Mouse (Mus musculus): ENCODE results near the gene Gng13. TPM values are rescaled to one million over a fixed set of nuclear protein-coding genes. Genes with fewer than 3 reads are reported as not detected.
A peak's percentile ranks its signal among the peaks of the same experiment; 100 is the strongest.

Gene Gng13
- polyA plus RNA-seq, 1 experiment from 2014 or later = 3.4 TPM

GRCm38 (mm10) chr17:25756378-25757242 is 39.6 kb downstream of the Gng13 start:
- peaks cover 17% of the 10 kb centered on the region for H3K4me1 ChIP-seq
- ATAC-seq (ENCODE audit: extremely low read depth, insufficient number of reproducible peaks, low FRiP score, low TSS enrichment) = no peak
- H3K4me3 ChIP-seq = no peak overlapping the region
- H3K27ac ChIP-seq (replicated peaks) = peak overlapping the region; percentile 51
- WGBS = 57% methylated on average over 9 of the region's 9 CpGs
- H3K9ac ChIP-seq = no peak overlapping the region
- H3K9me3 ChIP-seq = no peaks in the 10 kb centered on the region
- peaks cover 28% of the 10 kb centered on the region; the same call in 1 of the 2 replicates for H3K27me3 ChIP-seq (replicated peaks)
- H3K36me3 ChIP-seq = no peaks in the 10 kb centered on the region
- H3K4me2 ChIP-seq = no peak overlapping the region

GRCm38 (mm10) chr17:25757691-25758090 is 40.7 kb downstream of the Gng13 start:
- H3K27ac ChIP-seq (replicated peaks) = peak overlapping the region; percentile 32; the same call in 1 of the 2 replicates
- H3K9me3 ChIP-seq = no peaks in the 10 kb centered on the region
- no peaks in the 10 kb centered on the region for H3K36me3 ChIP-seq
- no peak for ATAC-seq (ENCODE audit: extremely low read depth, insufficient number of reproducible peaks, low FRiP score, low TSS enrichment)
- 56% methylated on average over 3 of the region's 3 CpGs for WGBS
- peaks cover 28% of the 10 kb centered on the region; the same call in 1 of the 2 replicates for H3K27me3 ChIP-seq (replicated peaks)
- H3K9ac ChIP-seq = no peak overlapping the region
- peaks cover 15% of the 10 kb centered on the region for H3K4me1 ChIP-seq
- no peak overlapping the region for H3K4me2 ChIP-seq
- no peak overlapping the region for H3K4me3 ChIP-seq

- H3K4me3 ChIP-seq = no peak overlapping the region
- H3K27me3 ChIP-seq (replicated peaks) = peaks cover 24% of the 10 kb centered on the region; the same call in 1 of the 2 replicates
- H3K9ac ChIP-seq = no peak overlapping the region
- H3K4me2 ChIP-seq = no peak overlapping the region
- 64% methylated on average over 8 of the region's 8 CpGs for WGBS
- H3K36me3 ChIP-seq = no peaks in the 10 kb centered on the region
- no peak overlapping the region for H3K27ac ChIP-seq (replicated peaks)
- no peak for ATAC-seq (ENCODE audit: extremely low read depth, insufficient number of reproducible peaks, low FRiP score, low TSS enrichment)
- no peaks in the 10 kb centered on the region for H3K9me3 ChIP-seq
- H3K4me1 ChIP-seq = peaks cover 15% of the 10 kb centered on the region
Measured at GRCm38 (mm10) chr17:25760148-25760547, 43.2 kb downstream of the Gng13 start.

- WGBS = 24% methylated on average over 4 of the region's 4 CpGs
- Histone ChIP-seq H3K4me2 (no peak overlapping the region), H3K27me3 (replicated peaks) (peaks cover 29% of the 10 kb centered on the region; the same call in 1 of the 2 replicates), H3K36me3 (no peaks in the 10 kb centered on the region), H3K9ac (no peak overlapping the region; the same call in 1 of the 2 replicates), H3K9me3 (no peaks in the 10 kb centered on the region), H3K4me1 (0 out of 2 replicates have a peak, but pooled peaks cover 2% of the 10 kb centered on the region), H3K4me3 (no peak overlapping the region), H3K27ac (replicated peaks) (no peak overlapping the region)
- ATAC-seq (ENCODE audit: extremely low read depth, insufficient number of reproducible peaks, low FRiP score, low TSS enrichment) = no peak
Measured at GRCm38 (mm10) chr17:25761561-25761970, 44.6 kb downstream of the Gng13 start.

- ATAC-seq (ENCODE audit: extremely low read depth, insufficient number of reproducible peaks, low FRiP score, low TSS enrichment) = no peak
- Histone ChIP-seq H3K27ac (replicated peaks) (no peak overlapping the region), H3K4me3 (no peak overlapping the region), H3K9ac (no peak overlapping the region), H3K4me2 (no peak overlapping the region), H3K9me3 (no peaks in the 10 kb centered on the region), H3K36me3 (no peaks in the 10 kb centered on the region), H3K4me1 (no peaks in the 10 kb centered on the region), H3K27me3 (replicated peaks) (peaks cover 36% of the 10 kb centered on the region)
- WGBS = 33% methylated on average over 3 of the region's 3 CpGs
Measured at GRCm38 (mm10) chr17:25762591-25762990, 45.6 kb downstream of the Gng13 start.

- no peak overlapping the region for H3K4me3 ChIP-seq
- H3K4me1 ChIP-seq = no peaks in the 10 kb centered on the region
- ATAC-seq (ENCODE audit: extremely low read depth, insufficient number of reproducible peaks, low FRiP score, low TSS enrichment) = no peak
- no peak overlapping the region for H3K27ac ChIP-seq (replicated peaks)
- H3K9me3 ChIP-seq = no peaks in the 10 kb centered on the region
- WGBS = 55% methylated on average over 5 of the region's 5 CpGs
- H3K27me3 ChIP-seq (replicated peaks) = peaks cover 39% of the 10 kb centered on the region
- no peak overlapping the region for H3K9ac ChIP-seq
- no peak overlapping the region for H3K4me2 ChIP-seq
- H3K36me3 ChIP-seq = no peaks in the 10 kb centered on the region
Measured at GRCm38 (mm10) chr17:25765886-25766285, 48.9 kb downstream of the Gng13 start.

Small RNA genes lying within 50 kb of the gene (microRNA-seq; reads per million reads assigned to microRNA genes)
- not detected for gene Gm25083

Other genes starting within 250 kb of the Gng13 start
- 0.28 and 0.33 TPM in 2 replicates for gene Sstr5, start 219.9 kb upstream of the Gng13 start, polyA plus RNA-seq (2015; fragmentation: Nextera tagmentation; extraction: Ambion mirVana)
- 0.53 and 1.5 TPM in 2 replicates for gene Sox8, start 146.5 kb upstream of the Gng13 start, polyA plus RNA-seq (2015; fragmentation: Nextera tagmentation; extraction: Ambion mirVana)
- gene Lmf1, start 138.1 kb upstream of the Gng13 start, polyA plus RNA-seq (2015; fragmentation: Nextera tagmentation; extraction: Ambion mirVana) = 30.2 and 35.7 TPM in 2 replicates
- 18.8 and 20.4 TPM in 2 replicates for gene Chtf18, start 10.2 kb downstream of the Gng13 start, polyA plus RNA-seq (2015; fragmentation: Nextera tagmentation; extraction: Ambion mirVana)
- gene Rpusd1, start 10.5 kb downstream of the Gng13 start, polyA plus RNA-seq (2015; fragmentation: Nextera tagmentation; extraction: Ambion mirVana) = 13.3 and 13.7 TPM in 2 replicates
- not detected in 2 replicates for gene Mslnl, start 18.9 kb downstream of the Gng13 start, polyA plus RNA-seq (2015; fragmentation: Nextera tagmentation; extraction: Ambion mirVana)
- 28.7 and 32.4 TPM in 2 replicates for gene Msln, start 37.2 kb downstream of the Gng13 start, polyA plus RNA-seq (2015; fragmentation: Nextera tagmentation; extraction: Ambion mirVana)
- gene Narfl, start 56.6 kb downstream of the Gng13 start, polyA plus RNA-seq (2015; fragmentation: Nextera tagmentation; extraction: Ambion mirVana) = 27.1 and 30.6 TPM in 2 replicates
- 50.2 and 51.3 TPM in 2 replicates for gene Haghl, start 68.5 kb downstream of the Gng13 start, polyA plus RNA-seq (2015; fragmentation: Nextera tagmentation; extraction: Ambion mirVana)
- 0.09 and 0.17 TPM in 2 replicates for gene Ccdc78, start 69.4 kb downstream of the Gng13 start, polyA plus RNA-seq (2015; fragmentation: Nextera tagmentation; extraction: Ambion mirVana)
- 62.2 and 69.9 TPM in 2 replicates for gene Fam173a, start 75.7 kb downstream of the Gng13 start, polyA plus RNA-seq (2015; fragmentation: Nextera tagmentation; extraction: Ambion mirVana)
- 0.84 TPM in 1 of 2 replicates, not detected in the other for gene AC134908.4, start 78.5 kb downstream of the Gng13 start, polyA plus RNA-seq (2015; fragmentation: Nextera tagmentation; extraction: Ambion mirVana)
- 28.1 and 28.9 TPM in 2 replicates for gene Metrn, start 80.0 kb downstream of the Gng13 start, polyA plus RNA-seq (2015; fragmentation: Nextera tagmentation; extraction: Ambion mirVana)
- 1.0 and 1.1 TPM in 2 replicates for gene Fbxl16, start 91.9 kb downstream of the Gng13 start, polyA plus RNA-seq (2015; fragmentation: Nextera tagmentation; extraction: Ambion mirVana)
- gene Wdr24, start 106.5 kb downstream of the Gng13 start, polyA plus RNA-seq (2015; fragmentation: Nextera tagmentation; extraction: Ambion mirVana) = 14.2 and 15.1 TPM in 2 replicates
- 36.7 and 37.4 TPM in 2 replicates for gene Jmjd8, start 111.7 kb downstream of the Gng13 start, polyA plus RNA-seq (2015; fragmentation: Nextera tagmentation; extraction: Ambion mirVana)
- gene Stub1, start 116.2 kb downstream of the Gng13 start, polyA plus RNA-seq (2015; fragmentation: Nextera tagmentation; extraction: Ambion mirVana) = 287 and 324 TPM in 2 replicates
- 0.45 and 0.98 TPM in 2 replicates for gene Rhbdl1, start 120.1 kb downstream of the Gng13 start, polyA plus RNA-seq (2015; fragmentation: Nextera tagmentation; extraction: Ambion mirVana)
- 2.3 and 2.4 TPM in 2 replicates for gene Gm20683, start 124.6 kb downstream of the Gng13 start, polyA plus RNA-seq (2015; fragmentation: Nextera tagmentation; extraction: Ambion mirVana)
- gene Rhot2, start 127.7 kb downstream of the Gng13 start, polyA plus RNA-seq (2015; fragmentation: Nextera tagmentation; extraction: Ambion mirVana) = 18.3 and 22.1 TPM in 2 replicates
- gene Wdr90, start 144.3 kb downstream of the Gng13 start, polyA plus RNA-seq (2015; fragmentation: Nextera tagmentation; extraction: Ambion mirVana) = 12.3 and 15.1 TPM in 2 replicates
- gene Mcrip2, start 151.6 kb downstream of the Gng13 start, polyA plus RNA-seq (2015; fragmentation: Nextera tagmentation; extraction: Ambion mirVana) = 159 and 173 TPM in 2 replicates
- 35.7 and 43.2 TPM in 2 replicates for gene Mettl26, start 157.9 kb downstream of the Gng13 start, polyA plus RNA-seq (2015; fragmentation: Nextera tagmentation; extraction: Ambion mirVana)
- gene Wfikkn1, start 163.7 kb downstream of the Gng13 start, polyA plus RNA-seq (2015; fragmentation: Nextera tagmentation; extraction: Ambion mirVana) = 0.23 and 0.38 TPM in 2 replicates
- gene Rab40c, start 202.6 kb downstream of the Gng13 start, polyA plus RNA-seq (2015; fragmentation: Nextera tagmentation; extraction: Ambion mirVana) = 16.1 and 16.4 TPM in 2 replicates
- 60.4 and 62.1 TPM in 2 replicates for gene Pigq, start 227.8 kb downstream of the Gng13 start, polyA plus RNA-seq (2015; fragmentation: Nextera tagmentation; extraction: Ambion mirVana)
- gene Nhlrc4, start 227.8 kb downstream of the Gng13 start, polyA plus RNA-seq (2015; fragmentation: Nextera tagmentation; extraction: Ambion mirVana) = 0.06 TPM in 1 of 2 replicates, not detected in the other
- 0.13 and 0.15 TPM in 2 replicates for gene A930017K11Rik, start 235.4 kb downstream of the Gng13 start, polyA plus RNA-seq (2015; fragmentation: Nextera tagmentation; extraction: Ambion mirVana)